Mouse (Mus musculus) MEL (cell line): ENCODE data around the gene Gpr37l1. TPM values are rescaled to one million over a fixed set of nuclear protein-coding genes. Genes with fewer than 3 reads are reported as not detected.

ENCODE experiments used
- DNase-seq: peaks from one replicate; pipeline ENCODE4 v3.0.0; 2011; ENCODE audit warnings: low read depth, low spot score
- H3K27ac ChIP-seq: 2 replicates; pipeline ENCODE4 v1.5.1; 2012; ENCODE audit warnings: low read depth, mild to moderate bottlenecking, control low read depth, low read length, moderate library complexity; ENCODE audit not compliant: control insufficient read depth
- H3K27me3 ChIP-seq, 2 experiments: fragments of 150-350 bp in 1 of 2; sonication (generic) in 1 of 2; 2 replicates each; pipeline ENCODE4 v1.6.1; 2012; ENCODE audit warnings: low read length in 2 of 2, mild to moderate bottlenecking in 2 of 2, improper control_type of control experiment in 1 of 2, moderate library complexity in 1 of 2; ENCODE audit not compliant: insufficient read depth in 2 of 2, control insufficient read depth in 1 of 2
- H3K36me3 ChIP-seq, 2 experiments: 2 replicates each; pipeline ENCODE4 v1.6.1; 2012 to 2014; ENCODE audit warnings: low read length in 2 of 2, improper control_type of control experiment in 1 of 2, inconsistent platforms in 1 of 2, mild to moderate bottlenecking in 1 of 2; ENCODE audit not compliant: insufficient read depth in 2 of 2, control insufficient read depth in 1 of 2
- H3K4me1 ChIP-seq, 2 experiments: fragments of 150-350 bp in 1 of 2; sonication (generic) in 1 of 2; 2 replicates each; pipeline ENCODE4 v1.6.1; 2012; ENCODE audit warnings: low read length in 2 of 2, improper control_type of control experiment in 1 of 2, mild to moderate bottlenecking in 1 of 2; ENCODE audit not compliant: insufficient read depth in 2 of 2, control insufficient read depth in 1 of 2
- H3K4me3 ChIP-seq, 2 experiments: fragments of 150-350 bp in 1 of 2; sonication (generic) in 1 of 2; 2 replicates each; pipeline ENCODE4 v1.5.1; 2012; ENCODE audit warnings: low read depth in 2 of 2, low read length in 2 of 2, mild to moderate bottlenecking in 2 of 2, moderate library complexity in 2 of 2, control low read depth in 1 of 2, improper control_type of control experiment in 1 of 2; ENCODE audit not compliant: control insufficient read depth in 1 of 2, insufficient read depth in 1 of 2
- H3K79me2 ChIP-seq: 2 replicates; pipeline ENCODE4 v1.6.1; 2012; ENCODE audit warnings: mild to moderate bottlenecking, low read length, moderate library complexity; ENCODE audit not compliant: control insufficient read depth, poor library complexity, insufficient read depth
- H3K9ac ChIP-seq: 2 replicates; pipeline ENCODE4 v1.6.1; 2012; ENCODE audit warnings: low read depth, mild to moderate bottlenecking, control low read depth, low read length, moderate library complexity; ENCODE audit not compliant: control insufficient read depth, poor library complexity, severe bottlenecking
- H3K9me3 ChIP-seq: fragments of 150-350 bp; sonication (generic); replicated peaks from 2 replicates; pipeline ENCODE4 v1.6.1; 2012; ENCODE audit warnings: mild to moderate bottlenecking, low read length, improper control_type of control experiment, moderate library complexity; ENCODE audit not compliant: insufficient read depth
- BHLHE40 ChIP-seq: IDR thresholded peaks from 2 replicates; pipeline ENCODE4 v1.6.1; 2012; ENCODE audit warnings: low read depth, mild to moderate bottlenecking, inconsistent platforms, low read length, improper control_type of control experiment, borderline replicate concordance
- CHD1 ChIP-seq: IDR thresholded peaks from 2 replicates; pipeline ENCODE4 v1.6.1; 2012; ENCODE audit warnings: low read depth, mild to moderate bottlenecking, inconsistent platforms, low read length, improper control_type of control experiment
- CHD2 ChIP-seq: IDR thresholded peaks from 2 replicates; pipeline ENCODE4 v1.6.1; 2011; ENCODE audit warnings: low read length, improper control_type of control experiment
- CTCF ChIP-seq, 3 experiments: IDR thresholded peaks in 2 of 3; conservative IDR thresholded peaks in 1 of 3; 2 replicates each; pipeline ENCODE4 v1.5.1; 2011 to 2012; ENCODE audit warnings: low read length in 3 of 3, low read depth in 2 of 3, mild to moderate bottlenecking in 2 of 3, improper control_type of control experiment in 1 of 3, inconsistent platforms in 1 of 3, mixed read lengths in 1 of 3, moderate library complexity in 1 of 3; ENCODE audit not compliant: control insufficient read depth in 1 of 3, insufficient read depth in 1 of 3, poor library complexity in 1 of 3, severe bottlenecking in 1 of 3
- E2F4 ChIP-seq: IDR thresholded peaks from 2 replicates; pipeline ENCODE4 v1.6.1; 2011; ENCODE audit warnings: low read depth, low read length, improper control_type of control experiment, borderline replicate concordance
- EP300 ChIP-seq, 2 experiments: IDR thresholded peaks; 2 replicates each; pipeline ENCODE4 v1.6.1; 2011; ENCODE audit warnings: improper control_type of control experiment in 2 of 2, low read length in 2 of 2, low read depth in 1 of 2, mild to moderate bottlenecking in 1 of 2
- ETS1 ChIP-seq: IDR thresholded peaks from 2 replicates; pipeline ENCODE4 v1.6.1; 2012; ENCODE audit warnings: low read depth, mild to moderate bottlenecking, inconsistent platforms, low read length, improper control_type of control experiment, moderate library complexity
- GABPA ChIP-seq: IDR thresholded peaks from 2 replicates; pipeline ENCODE4 v1.6.1; 2012; ENCODE audit warnings: low read depth, mild to moderate bottlenecking, inconsistent platforms, low read length, improper control_type of control experiment, moderate library complexity
- GATA1 ChIP-seq: IDR thresholded peaks from 2 replicates; pipeline ENCODE4 v1.6.1; 2011; ENCODE audit warnings: low read depth, low read length, improper control_type of control experiment
- HCFC1 ChIP-seq: IDR thresholded peaks from 2 replicates; pipeline ENCODE4 v1.6.1; 2012; ENCODE audit warnings: low read depth, mild to moderate bottlenecking, inconsistent platforms, low read length, improper control_type of control experiment, moderate library complexity
- JUND ChIP-seq: IDR thresholded peaks from 2 replicates; pipeline ENCODE4 v1.6.1; 2011; ENCODE audit warnings: low read depth, mild to moderate bottlenecking, improper control_type of control experiment, low read length
- KAT2A ChIP-seq: conservative IDR thresholded peaks from 2 replicates; pipeline ENCODE4 v1.6.1; 2012; ENCODE audit warnings: low read depth, low read length, improper control_type of control experiment, inconsistent platforms
- MAFK ChIP-seq: IDR thresholded peaks from 2 replicates; pipeline ENCODE4 v1.6.1; 2011; ENCODE audit warnings: low read depth, mild to moderate bottlenecking, low read length, improper control_type of control experiment, borderline replicate concordance
- MAX ChIP-seq: IDR thresholded peaks from 2 replicates; pipeline ENCODE4 v1.6.1; 2011; ENCODE audit warnings: low read length, improper control_type of control experiment
- MAZ ChIP-seq: IDR thresholded peaks from 2 replicates; pipeline ENCODE4 v1.6.1; 2012; ENCODE audit warnings: low read depth, mild to moderate bottlenecking, inconsistent platforms, low read length, improper control_type of control experiment
- MXI1 ChIP-seq: IDR thresholded peaks from 2 replicates; pipeline ENCODE4 v1.6.1; 2011; ENCODE audit warnings: mild to moderate bottlenecking, low read depth, low read length, improper control_type of control experiment
- MYB ChIP-seq: IDR thresholded peaks from 2 replicates; pipeline ENCODE4 v1.6.1; 2011; ENCODE audit warnings: mild to moderate bottlenecking, low read depth, low read length, improper control_type of control experiment
- MYC ChIP-seq: IDR thresholded peaks from 2 replicates; pipeline ENCODE4 v1.6.1; 2011; ENCODE audit warnings: low read depth, mild to moderate bottlenecking, low read length, improper control_type of control experiment, moderate library complexity
- NELFE ChIP-seq: IDR thresholded peaks from 2 replicates; pipeline ENCODE4 v1.6.1; 2011; ENCODE audit warnings: low read depth, low read length, improper control_type of control experiment
- NRF1 ChIP-seq: IDR thresholded peaks from 2 replicates; pipeline ENCODE4 v1.6.1; 2014; ENCODE audit warnings: low read depth, mild to moderate bottlenecking, inconsistent platforms, low read length, improper control_type of control experiment, moderate library complexity; ENCODE audit not compliant: poor library complexity, insufficient read depth, severe bottlenecking
- POLR2A ChIP-seq, 2 experiments: IDR thresholded peaks; 2 replicates each; pipeline ENCODE4 v1.6.1; 2011 to 2012; ENCODE audit warnings: low read length in 2 of 2, mild to moderate bottlenecking in 2 of 2, control low read depth in 1 of 2, improper control_type of control experiment in 1 of 2, low read depth in 1 of 2, moderate library complexity in 1 of 2; ENCODE audit not compliant: control insufficient read depth in 1 of 2, insufficient read depth in 1 of 2, poor library complexity in 1 of 2
- POLR2AphosphoS2 ChIP-seq: IDR thresholded peaks from 2 replicates; pipeline ENCODE4 v1.6.1; 2011; ENCODE audit warnings: low read length, improper control_type of control experiment
- RCOR1 ChIP-seq: IDR thresholded peaks from 2 replicates; pipeline ENCODE4 v1.6.1; 2012; ENCODE audit warnings: low read depth, mild to moderate bottlenecking, inconsistent platforms, low read length, improper control_type of control experiment
- SIN3A ChIP-seq: IDR thresholded peaks from 2 replicates; pipeline ENCODE4 v1.6.1; 2012; ENCODE audit warnings: low read length, improper control_type of control experiment, inconsistent platforms
- SMC3 ChIP-seq: IDR thresholded peaks from 2 replicates; pipeline ENCODE4 v1.6.1; 2011; ENCODE audit warnings: low read depth, low read length, improper control_type of control experiment
- TAL1 ChIP-seq: IDR thresholded peaks from 2 replicates; pipeline ENCODE4 v1.6.1; 2012; ENCODE audit warnings: mild to moderate bottlenecking, inconsistent platforms, low read length, moderate library complexity, mixed read lengths
- TBP ChIP-seq: IDR thresholded peaks from 2 replicates; pipeline ENCODE4 v1.8.0; 2011; ENCODE audit warnings: low read depth, low read length, improper control_type of control experiment
- TCF12 ChIP-seq: IDR thresholded peaks from 2 replicates; pipeline ENCODE4 v1.6.1; 2014; ENCODE audit warnings: low read depth, mild to moderate bottlenecking, inconsistent platforms, low read length, improper control_type of control experiment, moderate library complexity
- UBTF ChIP-seq: IDR thresholded peaks from 2 replicates; pipeline ENCODE4 v1.6.1; 2012; ENCODE audit warnings: low read depth, mild to moderate bottlenecking, inconsistent platforms, low read length, improper control_type of control experiment, moderate library complexity, borderline replicate concordance; ENCODE audit not compliant: insufficient read depth
- USF1 ChIP-seq: IDR thresholded peaks from 2 replicates; pipeline ENCODE4 v1.6.1; 2014; ENCODE audit warnings: low read depth, mild to moderate bottlenecking, inconsistent platforms, low read length, improper control_type of control experiment, moderate library complexity
- ZC3H11A ChIP-seq: IDR thresholded peaks from 2 replicates; pipeline ENCODE4 v1.6.1; 2012; ENCODE audit warnings: low read depth, mild to moderate bottlenecking, inconsistent platforms, low read length, improper control_type of control experiment
- ZKSCAN1 ChIP-seq: IDR thresholded peaks from 2 replicates; pipeline ENCODE4 v1.6.1; 2012; ENCODE audit warnings: low read depth, mild to moderate bottlenecking, inconsistent platforms, low read length, improper control_type of control experiment, moderate library complexity
- ZMIZ1 ChIP-seq: IDR thresholded peaks from 2 replicates; pipeline ENCODE4 v1.6.1; 2012; ENCODE audit warnings: low read depth, mild to moderate bottlenecking, inconsistent platforms, low read length, improper control_type of control experiment, moderate library complexity
- polyA plus RNA-seq, 2 experiments: library from polyadenylated mRNA; stranded (reverse) in 1 of 2; unstranded in 1 of 2; fragments of >175 nt in 1 of 2; fragments of >200 nt in 1 of 2; gene quantifications; 2 replicates each; pipeline versions ENCODE4 v1.2.1 to v1.2.4; 2012; ENCODE audit warnings: low replicate concordance in 2 of 2, low read depth in 1 of 2; ENCODE audit not compliant: insufficient read length in 2 of 2, insufficient read depth in 1 of 2, missing spikeins in 1 of 2
- total RNA-seq: library from RNA; depleted of rRNA; stranded (reverse); fragments of 300-350 nt; gene quantifications from 2 replicates; pipeline ENCODE4 v1.2.3, GENCODE M21; 2012

Gene Gpr37l1
- total and polyA plus RNA-seq, 3 experiments: not detected

DNA sequence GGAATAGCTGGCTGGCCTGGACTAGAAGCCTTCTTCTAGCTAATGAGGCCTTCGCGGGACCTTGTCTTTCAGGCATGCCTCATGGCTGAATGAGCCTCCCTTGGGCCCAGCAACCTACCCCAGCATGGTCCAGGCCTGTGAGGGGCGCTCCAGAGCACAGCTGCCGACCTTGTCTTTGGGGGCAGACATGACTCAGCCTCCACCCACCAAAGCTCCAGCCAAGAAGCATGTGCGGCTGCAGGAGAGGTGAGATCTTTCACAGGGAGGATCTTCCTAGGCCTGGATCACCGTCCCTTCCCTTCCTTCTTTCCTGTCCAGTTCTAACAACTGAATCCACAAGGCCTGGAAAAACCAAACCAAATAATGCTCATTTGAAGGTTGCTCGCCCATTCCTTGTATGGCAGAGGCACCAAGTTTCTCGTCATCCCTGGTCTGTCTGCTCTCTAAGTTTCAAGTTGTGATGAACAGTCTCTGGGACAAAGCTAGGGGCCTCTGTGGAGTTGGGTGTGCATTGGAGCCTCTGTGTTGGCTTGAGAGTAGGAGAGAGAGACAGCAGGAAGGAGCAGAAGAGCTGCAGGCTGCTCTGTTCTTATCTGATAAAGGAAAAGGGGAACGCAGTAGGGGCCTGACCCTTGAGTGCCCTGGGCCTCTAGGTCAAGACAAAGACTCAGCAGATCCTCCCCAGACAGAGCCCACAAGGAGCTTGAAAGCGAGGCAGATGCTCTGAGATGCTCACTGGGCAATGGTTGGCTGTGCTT is 33.6 kb downstream of the Gpr37l1 start (continued):
- TF ChIP-seq EP300 (IDR thresholded peaks at IDR 0.05; ENCODE audit: low read depth in 1 of 2, low read length in 2 of 2) (peak in 1 of 2 experiments; percentile 28; a peak in 2 of 4 replicates), ZMIZ1 (0 out of 2 replicates have a peak, but pooled peaks have one; percentile 11), MAZ (peak; percentile 45; the same call in 1 of the 2 replicates)

- peaks cover 4 to 34% of the 10 kb centered on the region in 2 experiments for H3K36me3 ChIP-seq
- peak overlapping the region; percentile 97 for H3K9ac ChIP-seq
- peak; percentile 89 for DNase-seq
- H3K4me3 ChIP-seq: peak overlapping the region; percentile 76 to 86
- no peak; the same call in 1 of the 2 replicates for TF ChIP-seq POLR2AphosphoS2
- peak; percentile 38; the same call in 1 of the 2 replicates for TF ChIP-seq SIN3A
- TF ChIP-seq MAZ: peak; percentile 84; the same call in 1 of the 2 replicates
- TF ChIP-seq RCOR1: no peak
- TF ChIP-seq E2F4: peak; percentile 94
- TF ChIP-seq CTCF (IDR thresholded peaks at IDR 0.05 in 2 of 3, conservative IDR thresholded peaks at IDR 0.05 in 1 of 3; ENCODE audit: control insufficient read depth in 1 of 3, insufficient read depth in 1 of 3, low read depth in 2 of 3, low read length in 3 of 3, poor library complexity in 1 of 3, severe bottlenecking in 1 of 3): no peak
- no peak for TF ChIP-seq GABPA
- peak; percentile 77; the same call in 1 of the 2 replicates for TF ChIP-seq MYC
- peak; percentile 63 for TF ChIP-seq HCFC1
- peak; percentile 59 for TF ChIP-seq NELFE
- peak; percentile 80 for TF ChIP-seq CHD2
- TF ChIP-seq NRF1: 0 out of 2 replicates have a peak, but pooled peaks have one; percentile 33
- peak; percentile 87 for TF ChIP-seq TBP
- no peak for TF ChIP-seq GATA1
- peak; percentile 33; the same call in 1 of the 2 replicates for TF ChIP-seq TCF12
- no peak for TF ChIP-seq ZKSCAN1
- TF ChIP-seq KAT2A: no peak
- TF ChIP-seq JUND: no peak
- TF ChIP-seq MYB: peak; percentile 94
- TF ChIP-seq POLR2A (IDR thresholded peaks at IDR 0.05; ENCODE audit: control insufficient read depth in 1 of 2, insufficient read depth in 1 of 2, low read depth in 1 of 2, low read length in 2 of 2, poor library complexity in 1 of 2): peak in 1 of 2 experiments; percentile 64; a peak in 2 of 4 replicates
- TF ChIP-seq MAX: peak; percentile 32
- TF ChIP-seq BHLHE40: 0 out of 2 replicates have a peak, but pooled peaks have one; percentile 39
- no peak for TF ChIP-seq USF1
- no peak for TF ChIP-seq UBTF
- TF ChIP-seq ZMIZ1: peak; percentile 8; the same call in 1 of the 2 replicates
- no peak for TF ChIP-seq SMC3
- no peak for TF ChIP-seq MAFK
- TF ChIP-seq EP300 (IDR thresholded peaks at IDR 0.05; ENCODE audit: low read depth in 1 of 2, low read length in 2 of 2): peak; percentile 63 to 90; a peak in 3 of 4 replicates
- TF ChIP-seq ETS1: peak; percentile 87
- no peak; the same call in 1 of the 2 replicates for TF ChIP-seq MXI1
- no peak for TF ChIP-seq TAL1
- no peak; the same call in 1 of the 2 replicates for TF ChIP-seq CHD1
- no peak for TF ChIP-seq ZC3H11A
- H3K79me2 ChIP-seq: peaks cover 47% of the 10 kb centered on the region
- peaks cover 8 to 36% of the 10 kb centered on the region in 2 experiments for H3K4me1 ChIP-seq
- peak overlapping the region; percentile 99 for H3K27ac ChIP-seq
- no peaks in the 10 kb centered on the region for H3K27me3 ChIP-seq
- no peaks in the 10 kb centered on the region for H3K9me3 ChIP-seq
Measured at GRCm38 (mm10) chr1:135132893-135133369, 34.5 kb downstream of the Gpr37l1 start.
